Mouse (Mus musculus): Measurements from ENCODE around the gene Ero1lb. TPM values are rescaled to one million over a fixed set of nuclear protein-coding genes. Genes with fewer than 3 reads are reported as not detected.
"Not testable (repeated sequence)": the region's sequence is repeated elsewhere in the genome, so short reads cannot be mapped to it uniquely, and the experiment has no call there.

Gene Ero1lb
- total RNA-seq, 4 experiments from 2014 or later: 11.6 to 19.6 (median 14.3) TPM

DNA sequence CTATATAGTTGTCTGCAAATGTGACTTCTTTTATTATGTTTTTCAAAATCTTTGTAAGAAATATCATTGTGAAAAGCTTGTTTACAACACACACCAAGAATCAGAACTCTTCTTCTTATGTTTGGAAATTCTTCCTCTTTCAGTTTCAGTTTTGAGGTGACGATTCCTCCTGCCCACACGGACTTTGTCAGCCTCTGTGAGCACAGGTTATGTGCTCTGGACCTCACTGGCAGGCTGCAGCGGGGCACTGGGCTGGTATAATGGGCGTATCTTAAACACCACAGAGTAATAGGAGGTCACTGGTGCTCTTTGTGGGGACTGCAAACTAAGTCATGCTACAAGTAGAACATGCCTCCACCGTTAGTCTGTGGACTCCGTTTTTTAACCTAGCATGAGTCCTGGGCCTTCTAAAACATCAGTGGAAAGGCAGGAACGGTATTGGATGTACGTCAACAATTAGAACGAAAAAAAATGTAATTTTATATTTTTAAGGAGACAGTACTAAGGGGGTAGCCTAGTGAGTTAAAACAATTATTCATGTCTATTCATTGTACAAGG, 9.4 kb downstream of the Ero1lb start:
- DNase-seq (ENCODE audit: low spot score in 2 of 2): no peak

DNA sequence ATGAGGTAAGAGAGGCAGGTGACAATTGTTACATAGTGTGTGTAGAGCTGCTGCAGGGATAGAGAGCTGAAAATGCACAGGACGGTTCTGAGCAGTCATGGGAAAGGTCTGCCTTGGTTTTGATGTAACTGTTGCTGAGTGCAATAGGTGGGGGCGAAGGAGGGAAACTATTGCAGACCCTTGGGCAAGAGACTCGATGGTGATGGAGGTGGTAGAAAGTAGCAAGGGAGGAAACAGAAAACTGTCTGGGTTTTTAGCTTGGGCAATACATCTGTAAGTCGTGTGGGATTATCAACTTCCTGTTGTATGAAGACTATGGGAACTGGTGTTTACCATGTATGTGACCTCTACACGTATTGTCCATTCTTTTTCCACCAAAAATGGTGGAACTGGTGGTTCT, 12.5 kb downstream of the Ero1lb start:
- no peak for DNase-seq (ENCODE audit: low spot score in 2 of 2)

DNA sequence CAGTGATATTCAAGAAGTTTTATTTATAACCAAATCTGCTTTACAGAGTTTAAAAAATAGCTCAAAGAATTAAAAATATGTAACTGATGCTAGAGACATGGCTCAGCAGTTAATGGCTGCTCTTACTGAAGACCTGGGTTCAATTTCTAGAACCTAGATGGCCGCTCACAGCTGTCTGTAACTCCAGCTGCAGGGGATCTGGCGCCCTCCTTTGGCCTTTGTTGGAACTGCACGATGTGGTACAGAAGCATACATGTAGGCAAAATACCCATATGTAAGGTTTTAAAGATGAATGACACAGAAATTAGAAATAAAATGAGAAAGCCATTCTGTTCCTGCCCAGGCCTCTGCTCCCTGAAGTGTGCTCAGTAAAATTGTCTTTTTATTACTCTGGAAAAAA, 23.3 kb downstream of the Ero1lb start:
- peak; percentile 10 to 35 for DNase-seq (ENCODE audit: low spot score in 2 of 2)

DNA sequence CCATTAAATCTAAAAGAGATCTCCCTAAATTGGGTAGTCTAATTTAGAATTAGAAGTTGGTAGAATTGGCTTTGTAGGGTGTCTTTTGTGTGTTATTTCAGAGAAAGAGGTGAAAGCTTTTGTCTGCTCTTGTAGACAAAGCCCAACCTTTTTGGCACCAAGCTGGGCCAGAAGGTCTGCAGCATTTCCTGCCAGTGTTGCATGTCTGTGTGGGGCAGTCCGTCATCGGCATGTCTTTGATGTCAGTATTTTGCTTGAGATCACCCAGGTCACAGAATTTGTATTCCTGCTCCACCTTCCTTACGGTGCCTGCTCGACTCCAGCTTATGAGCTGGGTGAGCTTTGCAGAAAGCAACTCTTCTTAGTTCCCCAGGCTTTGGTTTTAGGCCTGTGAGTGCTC, 31.4 kb downstream of the Ero1lb start:
- DNase-seq (ENCODE audit: low spot score in 2 of 2): not testable (repeated sequence)

DNA sequence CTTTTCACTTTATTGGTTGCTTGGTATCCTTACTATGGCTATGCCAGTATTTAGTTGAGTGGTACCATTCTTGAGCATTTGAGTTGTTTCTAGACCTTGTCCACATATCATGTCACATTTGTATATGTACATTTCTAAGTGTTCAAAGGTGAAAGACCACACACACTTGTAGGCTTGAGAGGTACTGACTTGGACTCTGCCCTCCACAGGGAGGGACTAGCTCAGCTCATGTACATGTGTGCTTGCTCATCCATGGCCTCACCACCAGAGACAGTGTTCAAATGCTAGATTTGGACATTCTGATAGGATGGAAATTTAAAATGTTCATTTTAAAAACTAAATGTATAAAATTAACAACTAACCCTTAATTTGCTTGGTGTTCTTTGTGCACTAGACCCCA, 44.5 kb downstream of the Ero1lb start:
- not testable (repeated sequence) for DNase-seq (ENCODE audit: low spot score in 2 of 2)

DNA sequence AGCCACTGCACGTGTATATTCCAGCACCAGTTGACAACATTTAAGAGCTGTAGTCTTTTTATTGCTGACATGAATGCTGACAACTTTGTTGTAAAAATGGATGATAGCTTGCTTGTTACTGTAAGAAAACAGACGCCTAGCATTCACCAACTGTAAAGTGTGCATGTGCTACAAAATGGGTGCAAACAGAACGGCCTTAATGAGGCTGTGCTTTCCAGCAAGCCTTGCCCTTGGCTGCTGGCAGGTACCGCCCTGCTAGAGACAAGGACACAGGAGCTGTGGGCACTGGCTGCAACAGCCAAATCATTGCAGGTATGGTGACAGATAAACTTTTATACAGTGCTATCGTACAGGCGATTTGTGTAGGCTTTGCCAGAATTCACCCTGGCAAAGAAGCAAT, 48.4 kb downstream of the Ero1lb start:
- not testable (repeated sequence) for DNase-seq (ENCODE audit: low spot score in 2 of 2)

DNA sequence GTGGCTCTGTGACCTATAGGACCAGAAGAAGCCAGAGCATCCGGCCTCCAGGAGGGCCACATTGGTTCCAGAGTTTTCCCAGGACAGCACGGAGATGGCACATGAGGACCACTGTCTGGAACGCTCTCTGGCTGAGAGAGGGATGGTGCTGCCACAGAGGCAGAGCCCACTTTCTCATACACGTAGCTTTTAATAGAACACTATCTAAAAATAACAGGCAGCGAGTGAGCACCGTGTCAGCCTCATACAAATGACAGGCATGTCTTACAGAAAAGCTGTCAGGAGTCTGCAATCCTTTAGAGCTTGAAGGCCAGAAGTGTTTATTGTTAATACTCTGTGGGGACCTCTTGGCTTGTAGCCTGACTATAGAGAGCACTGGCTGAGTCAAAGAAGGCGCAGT, 48.9 kb downstream of the Ero1lb start:
- not testable (repeated sequence) for DNase-seq (ENCODE audit: low spot score in 2 of 2)

DNA sequence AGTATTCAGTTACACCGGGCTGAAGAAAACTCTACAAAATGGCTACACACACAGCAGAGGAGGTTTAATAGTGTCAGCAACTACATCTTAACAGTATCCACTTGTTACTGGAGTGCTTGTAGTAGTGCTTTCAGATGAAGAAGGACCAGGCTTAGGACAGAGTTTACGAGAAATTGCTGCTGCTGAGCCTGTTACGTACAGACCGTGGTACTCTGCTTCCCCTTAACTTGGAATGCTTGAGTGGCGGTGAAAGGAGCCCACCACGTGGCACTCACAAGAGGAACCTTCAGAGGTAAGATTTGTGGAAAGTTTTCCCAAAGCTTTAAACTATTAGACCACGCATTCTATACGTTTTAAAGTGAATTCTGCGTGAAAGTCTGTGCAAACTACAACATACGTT, 49.3 kb downstream of the Ero1lb start:
- not testable (repeated sequence) for DNase-seq (ENCODE audit: low spot score in 2 of 2)

DNA sequence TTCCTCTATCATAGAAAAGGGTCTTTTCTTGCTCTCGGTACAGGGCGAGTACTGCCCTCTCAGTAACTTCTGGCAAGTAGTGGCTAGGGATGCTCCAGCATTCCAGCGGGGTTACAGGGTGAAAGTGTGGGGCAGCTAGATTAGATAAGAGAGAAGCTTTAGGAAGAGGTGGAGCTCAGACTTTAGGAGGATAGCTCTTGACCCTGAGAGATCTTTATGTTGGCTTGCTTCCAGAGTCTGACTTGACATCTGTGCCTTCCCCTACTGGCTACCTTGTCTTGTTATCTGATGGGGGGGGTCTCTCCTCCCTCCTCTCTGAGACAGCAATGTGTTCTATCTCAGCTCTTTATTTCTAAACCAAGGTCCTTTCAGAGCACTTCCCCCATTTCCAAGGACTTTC, 50.8 kb downstream of the Ero1lb start:
- not testable (repeated sequence) for DNase-seq (ENCODE audit: low spot score in 2 of 2)

DNA sequence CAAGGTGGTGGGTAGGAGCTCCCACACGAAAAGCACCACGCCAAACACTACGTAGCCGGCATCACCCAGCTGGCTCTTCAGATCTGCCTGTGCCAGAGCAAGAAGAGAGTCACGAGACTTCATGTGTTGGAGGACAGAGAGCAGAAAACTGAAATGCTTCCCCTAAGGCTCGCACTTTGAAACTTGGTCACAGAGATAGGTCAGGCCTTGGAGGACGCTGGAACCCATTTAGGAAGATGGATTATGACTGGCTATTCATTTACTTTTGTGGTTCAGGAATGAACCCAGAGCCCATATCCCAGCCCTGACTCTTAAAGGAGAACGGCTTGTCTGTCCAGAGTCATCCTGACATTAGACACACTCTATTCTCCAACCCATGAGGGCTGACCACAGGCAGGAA, 54.1 kb downstream of the Ero1lb start:
- not testable (repeated sequence) for DNase-seq (ENCODE audit: low spot score in 2 of 2)

DNA sequence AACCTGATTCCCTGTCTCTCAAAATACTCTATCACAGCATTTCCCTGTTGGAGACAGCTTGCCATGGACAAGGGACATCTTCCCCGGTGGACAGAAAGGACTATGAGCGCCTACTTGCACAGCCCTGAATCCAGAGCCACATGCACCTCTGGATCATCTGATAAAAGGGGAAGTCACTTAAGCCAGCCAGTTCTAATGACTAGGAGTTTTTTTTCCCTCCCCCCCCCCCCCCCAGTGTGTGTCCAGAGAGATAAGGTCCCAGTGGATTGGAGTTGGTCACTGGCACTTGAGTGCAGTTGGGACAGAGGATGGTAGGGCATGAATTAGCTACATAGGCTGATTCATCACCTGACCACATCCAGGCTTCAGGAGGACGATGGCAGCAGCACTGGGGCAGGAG, 60.4 kb downstream of the Ero1lb start:
- DNase-seq (ENCODE audit: low spot score in 2 of 2): not testable (repeated sequence)

DNA sequence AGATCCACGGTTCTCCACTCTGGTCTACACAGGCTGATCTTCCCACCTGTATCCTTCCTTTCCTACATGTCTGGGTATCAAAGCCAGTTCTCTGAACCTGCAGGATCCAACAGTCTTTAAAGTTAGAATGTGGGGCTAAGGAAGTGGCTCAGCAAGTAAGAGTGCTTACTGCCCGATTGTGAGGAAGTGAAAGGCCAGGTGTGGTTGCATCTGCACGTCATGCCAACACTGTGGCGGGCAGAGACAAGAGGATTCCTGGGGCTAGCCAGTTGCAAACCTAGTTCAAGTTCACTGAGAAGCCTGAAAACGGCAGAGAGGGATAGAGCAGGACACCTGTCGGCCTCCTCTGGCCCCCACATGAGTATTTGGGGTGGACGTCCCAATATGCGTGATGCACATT, 62.1 kb downstream of the Ero1lb start:
- not testable (repeated sequence) for DNase-seq (ENCODE audit: low spot score in 2 of 2)

DNA sequence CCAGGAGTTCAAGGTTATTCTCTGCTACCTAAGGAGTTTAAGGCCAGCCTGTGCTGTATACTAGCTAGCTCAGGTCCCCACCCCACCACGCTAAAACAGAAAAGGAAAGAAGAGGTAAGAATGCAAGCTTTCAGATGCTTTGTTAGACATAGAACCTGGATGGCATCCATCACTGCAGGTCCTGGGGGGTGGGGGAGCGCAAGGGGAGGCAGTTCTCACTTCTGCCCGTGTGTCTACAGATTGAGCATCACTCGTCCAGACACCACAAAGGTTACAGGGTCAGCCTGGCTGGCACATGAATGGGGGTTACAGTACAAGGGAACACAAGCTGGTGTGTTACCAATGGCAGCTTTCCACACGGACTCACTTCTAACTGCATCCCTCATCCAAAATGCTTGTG, 62.5 kb downstream of the Ero1lb start:
- not testable (repeated sequence) for DNase-seq (ENCODE audit: low spot score in 2 of 2)

DNA sequence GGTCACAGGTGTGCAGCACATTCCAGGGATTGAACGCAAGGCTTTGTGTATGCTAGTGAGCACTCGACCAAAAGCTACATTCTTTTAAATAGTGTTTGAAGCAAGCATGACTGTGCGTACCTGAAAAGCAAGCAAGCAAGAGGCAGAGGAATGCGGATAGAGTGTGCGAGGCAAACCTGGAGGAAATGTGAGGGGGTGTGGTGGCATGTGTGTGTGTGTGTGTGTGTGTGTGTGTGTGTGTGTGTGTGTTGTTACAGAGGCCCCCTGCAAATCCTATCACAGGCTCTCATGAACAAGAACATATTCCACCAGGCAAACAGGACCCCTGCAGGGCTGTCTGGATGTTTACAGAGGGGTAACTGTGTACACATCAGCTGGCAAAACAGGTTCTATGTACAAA, 64.6 kb downstream of the Ero1lb start:
- not testable (repeated sequence) for DNase-seq (ENCODE audit: low spot score in 2 of 2)

DNA sequence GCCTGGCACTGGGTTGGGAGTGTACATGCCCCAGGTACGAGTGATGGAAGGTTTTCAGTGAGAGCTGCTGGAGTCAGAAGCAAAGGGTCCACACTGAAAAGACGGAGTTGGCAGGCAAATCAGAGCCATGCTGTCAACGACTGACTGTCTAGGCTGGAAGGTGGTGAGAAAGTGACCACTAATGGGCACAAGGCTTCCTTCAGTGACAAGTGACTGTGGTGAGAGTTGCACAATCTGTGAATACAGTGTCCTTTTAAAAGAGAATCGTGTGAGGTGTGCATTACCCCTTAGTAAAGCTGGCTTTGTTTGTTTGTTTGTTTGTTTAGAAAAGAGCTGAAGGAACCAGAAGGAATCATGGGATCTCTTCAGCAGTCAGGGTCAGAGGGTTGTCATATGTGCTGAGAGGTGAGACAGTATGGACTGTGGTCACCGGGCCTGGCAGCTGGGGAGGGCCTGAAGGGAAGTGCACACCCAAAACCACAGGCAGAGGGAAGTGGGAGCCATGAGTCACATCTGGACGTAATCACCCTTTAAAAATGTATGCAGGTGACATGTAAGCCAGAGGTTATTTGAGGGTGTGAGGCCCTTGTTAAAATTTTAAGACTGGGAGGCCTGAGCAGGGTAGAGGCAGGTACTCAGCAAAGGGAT, 69.4 kb downstream of the Ero1lb start:
- DNase-seq (ENCODE audit: low spot score in 2 of 2): not testable (repeated sequence)

DNA sequence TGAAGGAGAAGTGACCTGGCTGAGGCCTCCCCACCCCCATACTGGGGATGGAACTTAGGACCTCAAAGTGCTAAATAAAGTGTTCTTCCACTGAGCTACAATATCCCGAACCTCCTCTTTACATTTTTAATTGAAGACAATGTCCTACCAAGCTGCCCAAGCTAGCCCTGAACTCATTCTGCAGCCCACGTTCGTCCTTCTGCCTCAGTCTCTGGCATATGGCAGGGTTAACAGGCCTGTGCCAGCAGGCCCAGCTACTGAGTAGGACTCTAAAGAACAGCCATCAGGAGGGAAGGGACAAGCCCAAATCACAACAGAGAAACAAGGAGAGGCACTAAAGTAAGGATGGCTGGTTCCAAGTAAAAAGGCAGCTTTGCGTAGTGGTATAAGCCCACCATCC, 77.1 kb downstream of the Ero1lb start:
- DNase-seq (ENCODE audit: low spot score in 2 of 2): peak in 1 of 2 experiments; percentile 28

DNA sequence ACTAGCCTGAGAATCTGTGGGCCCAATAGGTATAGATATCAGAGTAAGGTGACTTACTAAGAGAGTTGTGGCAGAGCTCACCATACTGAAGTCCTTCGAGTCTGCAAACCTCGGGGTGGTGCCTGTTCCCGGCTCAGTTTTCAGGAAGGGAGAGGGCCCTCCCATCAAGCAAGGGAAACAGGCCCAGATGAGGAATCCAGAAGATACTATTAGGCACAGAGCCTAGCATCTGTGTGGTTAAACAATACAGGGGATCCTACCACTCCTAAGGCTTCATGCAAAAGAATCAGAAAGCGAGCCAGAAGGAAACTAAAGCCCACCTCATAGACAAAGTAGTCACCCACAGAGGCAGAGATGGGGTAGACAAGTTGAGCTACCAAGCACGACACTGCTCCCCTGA, 81.0 kb downstream of the Ero1lb start:
- DNase-seq (ENCODE audit: low spot score in 2 of 2): not testable (repeated sequence)

DNA sequence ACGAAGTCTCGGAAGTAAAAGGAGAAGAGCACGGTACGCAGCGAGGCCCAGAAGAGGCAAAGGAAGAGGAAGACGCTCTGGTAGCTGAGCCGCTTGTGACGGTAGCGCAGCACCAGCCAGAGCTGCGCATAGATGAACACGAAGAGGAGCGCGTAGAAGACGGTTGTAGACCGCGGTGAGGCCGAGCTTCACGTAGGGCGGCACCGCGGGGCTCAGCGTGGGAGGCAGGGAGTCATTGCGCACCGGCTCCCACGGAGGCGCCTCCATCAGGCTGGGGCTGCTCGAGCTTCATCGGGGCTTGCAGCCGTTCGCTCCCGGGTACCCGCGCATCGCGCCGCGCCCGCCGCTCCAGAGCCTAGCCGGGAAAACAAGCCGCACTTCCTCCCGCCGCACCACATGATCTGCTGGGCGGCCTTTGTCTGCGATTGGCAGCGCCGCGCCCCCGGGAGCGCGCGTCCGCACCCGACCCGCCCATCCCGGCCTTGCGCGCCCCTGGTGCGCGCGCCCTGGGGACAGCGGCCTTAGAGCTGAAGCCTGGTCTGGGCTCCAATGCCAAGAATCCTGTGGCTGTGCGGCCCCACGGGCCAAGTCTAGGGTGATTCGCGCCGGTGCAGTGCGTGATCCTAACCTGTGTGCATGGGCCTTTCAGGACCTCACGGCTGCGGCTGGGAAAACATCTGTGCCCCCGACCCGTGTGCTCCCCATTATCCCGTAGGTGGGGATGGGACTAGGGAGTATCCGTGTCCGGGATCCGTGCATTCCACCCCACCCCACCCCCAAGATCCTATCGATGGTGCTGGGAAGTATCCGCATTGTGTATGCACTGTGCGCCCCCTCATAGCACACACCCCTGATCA, 84.6 kb downstream of the Ero1lb start:
- peak; percentile 56 to 61 for DNase-seq (ENCODE audit: low spot score in 2 of 2)

DNA sequence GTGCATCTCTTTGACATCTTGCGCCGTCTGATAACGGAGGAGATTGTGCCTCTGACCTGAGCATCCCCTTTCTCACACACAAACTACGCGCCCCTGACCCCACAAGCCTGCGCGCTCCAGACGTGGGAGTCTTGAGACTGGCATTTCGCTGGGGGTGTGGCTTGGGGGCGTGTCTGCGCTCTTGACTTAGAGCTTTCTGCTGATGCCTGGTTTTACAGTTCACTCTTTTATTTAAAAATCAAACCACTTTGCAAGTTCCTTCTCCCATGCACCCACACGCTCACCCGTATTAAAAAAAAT, 85.2 kb downstream of the Ero1lb start:
- peak; percentile 28 to 51 for DNase-seq (ENCODE audit: low spot score in 2 of 2)
